Comparison of ENCODE assay signal across 20 mouse cellular contexts in genomic region chr11:43755411-43755810, GRCm38 (mm10). TPM values are rescaled to one million over a fixed set of nuclear protein-coding genes. Genes with fewer than 3 reads are reported as not detected.
DNase-seq lines count a peak whose midpoint lies in the region; ATAC-seq and TF ChIP-seq lines count a peak whose summit lies in the region.
"Had no signal": no experiment of that assay in that cellular context is flagged by ENCODE, and none has a peak within 500 bp of the region (broad histone marks: within the 10 kb centered on the region; RNA-seq: fewer than 3 reads in every experiment).

No protein-coding gene starts in this region.

- no peaks in the 10 kb centered on the region for H3K9me3 ChIP-seq in midbrain, embryonic 15.5 days
- H3K9me3 ChIP-seq: forebrain, embryonic 13.5 days; heart, embryonic 10.5 days; midbrain, embryonic 12.5 days; stomach, embryonic 15.5 days had no signal

- no peaks in the 10 kb centered on the region for H3K36me3 ChIP-seq in midbrain, embryonic 15.5 days (replicated peaks)
- H3K36me3 ChIP-seq: heart, embryonic 10.5 days; midbrain, embryonic 12.5 days; stomach, embryonic 15.5 days had no signal

- DNase-seq in layer of hippocampus, adult 2 months (ENCODE audit: low spot score in 2 of 2) = no peak
- no peak for DNase-seq in layer of hippocampus, adult 18-20 months (ENCODE audit: low spot score in 2 of 2)
- peak; percentile 40 to 43 for DNase-seq in B cell, adult 2 months
- DNase-seq in MEL-GATA-1-ER (ENCODE audit: extremely low read depth, low read depth) = peak; percentile 33
- DNase-seq in induced T-regulatory cell, adult 2 months (ENCODE audit: low read depth) = peak; percentile 62
- no peak for DNase-seq in spleen, postnatal 14 days (ENCODE audit: low spot score in 2 of 2)
- no peak for DNase-seq in kidney, adult 9 months
- DNase-seq: adrenal gland, adult 2 months; cerebellum, postnatal 10 days; gastrocnemius, postnatal 36 days; kidney, adult 2 months; left cerebral cortex, postnatal 4 days; lung, adult 2 months; thymus, postnatal 25 days had no signal

- H3K4me2 ChIP-seq in midbrain, embryonic 15.5 days = no peak overlapping the region
- H3K4me2 ChIP-seq: forebrain, embryonic 13.5 days; midbrain, embryonic 12.5 days; stomach, embryonic 15.5 days had no signal

- H3K4me3 ChIP-seq in layer of hippocampus, adult 2 months = no peak overlapping the region
- H3K4me3 ChIP-seq in midbrain, embryonic 15.5 days = no peak overlapping the region
- H3K4me3 ChIP-seq: forebrain, embryonic 13.5 days; heart, embryonic 10.5 days; midbrain, embryonic 12.5 days; stomach, embryonic 15.5 days had no signal

- H3K9ac ChIP-seq in midbrain, embryonic 15.5 days = no peak overlapping the region
- H3K9ac ChIP-seq: forebrain, embryonic 13.5 days; midbrain, embryonic 12.5 days; stomach, embryonic 15.5 days had no signal

- peak; percentile 25 for TF ChIP-seq CTCF in layer of hippocampus, adult 2 months (conservative IDR thresholded peaks at IDR 0.05)

- H3K27ac ChIP-seq in layer of hippocampus, adult 2 months = no peak overlapping the region
- H3K27ac ChIP-seq in midbrain, embryonic 15.5 days = no peak overlapping the region
- H3K27ac ChIP-seq: forebrain, embryonic 13.5 days; heart, embryonic 10.5 days; macrophage; midbrain, embryonic 12.5 days; stomach, embryonic 15.5 days had no signal

- no peaks in the 10 kb centered on the region for H3K4me1 ChIP-seq in midbrain, embryonic 15.5 days
- H3K4me1 ChIP-seq: forebrain, embryonic 13.5 days; heart, embryonic 10.5 days; midbrain, embryonic 12.5 days; stomach, embryonic 15.5 days had no signal

- no peaks in the 10 kb centered on the region for H3K27me3 ChIP-seq in midbrain, embryonic 15.5 days (replicated peaks)
- H3K27me3 ChIP-seq: midbrain, embryonic 12.5 days; stomach, embryonic 15.5 days had no signal

- 67% methylated on average over 5 of the region's 5 CpGs for WGBS in midbrain, embryonic 15.5 days

- no peak for ATAC-seq in midbrain, embryonic 15.5 days (replicated peaks)
- ATAC-seq: forebrain, embryonic 13.5 days had no signal

RNA-seq across cellular contexts. Expression of gene Ttc1, which starts 7.6 kb away (rescaled TPM):
- 10 to 100 TPM; 55.1 to 58.2 TPM for total RNA-seq in layer of hippocampus, adult 2 months (2021)
- total RNA-seq in layer of hippocampus, adult 18-20 months (2021) = 10 to 100 TPM; 60.4 to 61.6 TPM
- polyA plus RNA-seq in midbrain, embryonic 15.5 days (2015; fragmentation: Nextera tagmentation; extraction: Ambion mirVana) = 73.8 and 77.8 TPM in 2 replicates

Comparison
In these comparisons a context has a peak if more than half of its experiments do, and no peak if none do; other contexts are left out.
1. DNase-seq: peak in B cell, adult 2 months (2 of 2), MEL-GATA-1-ER (single experiment) and induced T-regulatory cell, adult 2 months (single experiment); none in layer of hippocampus, adult 2 months (0 of 2), layer of hippocampus, adult 18-20 months (0 of 2), spleen, postnatal 14 days (0 of 2) and kidney, adult 9 months (single experiment).